Mouse (Mus musculus) testis, adult 2 months (tissue): ENCODE results near the gene Gm11032.

Source experiments
- CTCF ChIP-seq: fragments of 200-500 bp; IDR thresholded peaks from 2 replicates; pipeline ENCODE4 v1.5.1; 2012; ENCODE audit warnings: low read depth, mild to moderate bottlenecking, inconsistent platforms, low read length, moderate library complexity; ENCODE audit not compliant: control insufficient read depth, insufficient read depth, insufficient replicate concordance
- POLR2A ChIP-seq: fragments of 200-500 bp; IDR thresholded peaks from 2 replicates; pipeline ENCODE4 v1.6.1; 2012; ENCODE audit warnings: low read depth, mild to moderate bottlenecking, inconsistent platforms, low read length, moderate library complexity; ENCODE audit not compliant: control insufficient read depth

DNA sequence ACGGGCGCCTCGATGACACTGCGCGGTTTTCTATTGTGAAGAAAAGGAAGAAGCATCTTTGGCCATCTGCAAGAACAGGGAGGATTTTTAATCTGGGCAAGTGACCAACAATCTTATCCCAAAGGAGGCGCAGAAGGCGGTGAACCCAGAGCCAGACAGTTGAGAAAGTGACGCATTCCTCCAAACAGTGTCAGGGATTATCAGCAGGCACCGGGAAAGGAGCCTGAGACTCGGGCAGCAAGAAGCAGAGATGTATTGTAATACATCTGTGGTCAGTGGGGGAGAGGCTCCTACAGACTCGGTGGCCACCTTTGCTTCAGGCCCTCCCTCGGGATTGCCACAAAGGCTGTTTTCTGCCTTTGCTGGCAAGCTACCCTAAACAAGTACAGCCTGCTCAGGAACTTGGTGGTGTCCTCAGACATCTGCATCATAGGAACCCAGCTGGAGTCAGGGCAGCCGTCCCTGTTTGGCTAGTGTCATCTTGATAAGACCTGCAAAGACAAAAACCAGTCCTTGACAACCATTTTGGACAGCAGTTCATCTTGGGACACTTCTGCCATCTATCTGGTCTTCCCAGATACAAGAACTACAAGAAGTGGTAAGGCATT is 738 bp downstream of the Gm11032 start:
- no peak for TF ChIP-seq CTCF
- TF ChIP-seq POLR2A, result no peak
